Mouse (Mus musculus): ENCODE results near the gene Popdc2. TPM values are rescaled to one million over a fixed set of nuclear protein-coding genes. Genes with fewer than 3 reads are reported as not detected.

Popdc2 gene
- total RNA-seq, 2 experiments from 2014 or later, result 6.2 to 26.5 TPM

DNA sequence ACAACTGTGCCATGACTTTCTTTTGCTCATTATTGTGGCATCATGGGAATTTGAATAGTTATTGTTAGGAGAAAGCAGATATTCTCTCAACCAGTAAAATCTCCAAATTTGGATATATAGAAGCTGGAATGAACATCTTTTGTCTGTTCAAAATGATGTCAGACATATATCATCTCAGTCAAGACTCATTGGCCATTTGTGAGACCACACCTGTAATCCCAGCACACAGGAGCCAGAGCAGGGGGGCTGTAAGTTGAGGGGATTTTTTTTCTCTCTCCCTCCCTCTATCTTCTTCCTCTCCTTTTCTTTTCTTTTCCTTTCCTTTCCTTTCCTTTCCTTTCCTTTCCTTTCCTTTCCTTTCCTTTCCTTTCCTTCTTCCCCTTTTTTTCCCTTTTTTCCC lies 9.2 kb upstream of the Popdc2 start:
- no peak for ATAC-seq (replicated peaks; ENCODE audit: low FRiP score, poor library complexity, severe bottlenecking)

DNA sequence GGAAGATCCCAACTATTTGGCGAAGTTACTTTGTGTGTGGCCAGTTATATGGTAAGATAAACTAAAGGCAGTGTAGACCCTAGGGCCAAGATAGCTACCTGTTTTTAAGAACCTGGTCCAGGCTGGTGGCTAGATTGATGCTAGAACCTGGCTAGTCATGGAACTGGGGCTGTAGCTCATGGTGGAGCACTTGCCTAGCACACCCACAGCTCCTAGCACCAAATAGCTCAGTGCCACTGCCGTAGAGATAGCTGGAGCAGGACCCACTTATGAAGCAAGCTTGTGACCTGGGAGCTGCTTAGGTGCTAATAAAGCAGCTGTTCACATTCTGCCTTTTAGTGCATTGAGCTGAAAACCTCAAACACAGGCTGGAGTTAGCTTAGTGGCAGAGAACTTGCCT lies 8.4 kb upstream of the Popdc2 start:
- ATAC-seq (replicated peaks; ENCODE audit: low FRiP score, poor library complexity, severe bottlenecking), result 0 out of 2 replicates have a peak, but pooled peaks have one; percentile 45

DNA sequence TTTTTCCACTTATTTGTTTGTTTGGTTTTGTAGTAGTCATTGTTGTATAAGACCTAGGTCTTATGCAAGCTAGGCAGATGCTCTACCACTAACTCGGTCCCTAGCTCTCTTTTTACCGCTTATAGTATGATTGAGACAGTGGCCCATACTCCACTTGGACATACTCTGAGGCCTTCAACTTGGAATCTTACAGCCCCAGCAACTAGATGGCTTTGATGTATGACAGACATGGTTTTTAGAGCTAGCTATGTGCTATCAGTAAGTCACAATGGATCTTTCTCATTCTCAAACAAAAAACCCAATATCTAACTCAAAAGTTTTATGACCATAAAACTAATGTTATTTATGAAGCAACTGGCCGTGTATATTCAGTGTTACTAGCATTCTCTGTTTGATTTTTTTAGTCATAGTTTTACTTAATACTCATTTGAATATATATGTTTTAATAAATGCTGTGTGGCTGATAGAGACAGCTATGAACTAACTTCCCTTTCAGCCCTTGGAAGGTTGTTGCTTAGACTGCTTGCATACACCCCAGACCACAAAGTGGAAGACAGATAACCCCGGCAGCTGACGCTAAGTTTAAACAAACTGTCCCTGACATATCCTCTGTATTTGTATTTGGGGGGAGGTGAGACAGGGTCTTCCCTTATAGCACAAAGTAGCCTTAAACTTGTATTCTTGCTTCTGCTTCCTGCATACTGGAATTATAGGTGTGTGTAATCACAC lies 7.7 kb upstream of the Popdc2 start:
- ATAC-seq (replicated peaks; ENCODE audit: low FRiP score, poor library complexity, severe bottlenecking), result no peak

DNA sequence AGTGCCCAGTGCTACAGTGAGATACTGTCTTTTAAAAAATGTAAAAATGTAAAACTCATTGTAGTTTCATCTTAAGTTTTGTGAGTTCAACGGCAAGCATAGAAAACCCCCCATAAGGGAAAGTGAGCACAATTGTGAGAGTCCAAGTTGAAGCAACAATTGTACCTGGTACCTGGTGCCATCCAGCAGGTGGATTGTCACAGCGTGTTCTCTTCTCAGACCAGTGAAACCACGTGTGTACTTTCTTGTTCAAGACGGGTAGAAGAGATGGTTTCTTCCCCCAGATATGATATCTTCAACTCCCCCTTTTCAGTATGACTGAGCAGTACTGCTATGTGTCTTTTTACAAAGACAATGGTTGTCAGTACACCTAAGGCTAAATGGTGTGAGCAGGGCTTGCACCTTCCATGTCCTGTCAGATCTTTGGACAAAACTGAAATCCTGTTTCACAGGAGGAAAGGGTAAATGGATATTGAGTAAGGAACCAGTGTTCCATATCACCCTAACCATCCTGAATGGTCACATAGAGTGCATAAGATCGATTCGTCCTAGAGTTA lies 3.7 kb upstream of the Popdc2 start:
- no peak for ATAC-seq (replicated peaks; ENCODE audit: low FRiP score, poor library complexity, severe bottlenecking)

DNA sequence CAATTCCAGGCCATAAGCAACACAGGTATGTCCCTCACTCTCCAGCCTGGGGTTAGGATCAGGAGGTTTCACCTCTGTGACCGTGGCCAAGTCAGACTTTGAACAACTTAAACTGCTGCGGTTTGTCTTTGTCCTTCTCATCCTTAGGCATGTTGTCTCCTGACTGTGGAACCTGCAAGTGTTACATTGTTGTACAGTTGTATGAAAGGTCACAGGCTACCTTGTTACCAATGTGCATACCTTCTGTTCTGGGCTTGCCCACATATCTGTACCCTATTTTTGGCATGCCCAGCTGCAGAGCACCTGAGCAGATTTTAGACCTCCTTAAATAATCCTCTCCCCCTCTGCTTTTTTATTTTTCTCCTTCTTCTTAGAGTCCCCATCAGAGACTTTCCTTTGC lies 2.8 kb upstream of the Popdc2 start:
- ATAC-seq (replicated peaks; ENCODE audit: low FRiP score, poor library complexity, severe bottlenecking), result no peak

DNA sequence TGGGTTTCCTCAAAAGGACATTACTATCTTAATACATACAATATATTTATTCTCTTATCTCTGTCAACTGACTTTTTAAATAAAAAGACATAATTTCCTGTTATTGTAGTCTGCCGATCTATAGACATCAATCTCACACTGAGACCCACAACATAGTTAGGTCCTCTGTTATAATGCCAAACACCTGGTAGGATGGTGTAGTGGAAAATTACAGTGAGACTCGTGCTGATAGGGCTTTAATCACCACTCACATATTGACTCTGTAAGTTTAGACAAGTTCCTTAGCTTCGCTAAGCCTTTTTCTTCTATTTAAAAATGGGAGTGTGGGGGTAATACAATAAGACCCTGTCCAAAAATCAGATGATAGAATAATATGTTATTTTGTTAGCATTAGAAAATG lies 2.2 kb upstream of the Popdc2 start:
- ATAC-seq (replicated peaks; ENCODE audit: low FRiP score, poor library complexity, severe bottlenecking), result no peak

DNA sequence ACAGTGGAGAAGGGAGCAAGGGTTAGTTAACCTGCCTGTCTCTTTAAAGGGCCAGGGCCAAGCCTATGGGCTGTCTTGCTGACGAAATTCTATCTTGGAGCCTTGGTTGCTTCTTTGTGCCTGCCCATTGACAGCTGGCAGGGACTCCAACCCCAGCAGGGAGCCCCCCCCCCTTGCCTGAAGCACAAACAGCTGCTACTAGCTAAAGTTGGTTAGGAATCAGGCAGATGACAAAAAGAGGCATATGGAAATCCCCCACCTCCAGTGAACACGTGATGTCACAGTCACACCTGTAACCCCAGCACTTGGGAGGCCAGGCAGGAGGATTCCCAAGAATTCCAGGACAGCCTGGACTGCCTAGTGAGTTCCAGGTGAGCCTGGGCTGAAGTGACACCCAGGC lies 1.7 kb upstream of the Popdc2 start:
- no peak for ATAC-seq (replicated peaks; ENCODE audit: low FRiP score, poor library complexity, severe bottlenecking)

DNA sequence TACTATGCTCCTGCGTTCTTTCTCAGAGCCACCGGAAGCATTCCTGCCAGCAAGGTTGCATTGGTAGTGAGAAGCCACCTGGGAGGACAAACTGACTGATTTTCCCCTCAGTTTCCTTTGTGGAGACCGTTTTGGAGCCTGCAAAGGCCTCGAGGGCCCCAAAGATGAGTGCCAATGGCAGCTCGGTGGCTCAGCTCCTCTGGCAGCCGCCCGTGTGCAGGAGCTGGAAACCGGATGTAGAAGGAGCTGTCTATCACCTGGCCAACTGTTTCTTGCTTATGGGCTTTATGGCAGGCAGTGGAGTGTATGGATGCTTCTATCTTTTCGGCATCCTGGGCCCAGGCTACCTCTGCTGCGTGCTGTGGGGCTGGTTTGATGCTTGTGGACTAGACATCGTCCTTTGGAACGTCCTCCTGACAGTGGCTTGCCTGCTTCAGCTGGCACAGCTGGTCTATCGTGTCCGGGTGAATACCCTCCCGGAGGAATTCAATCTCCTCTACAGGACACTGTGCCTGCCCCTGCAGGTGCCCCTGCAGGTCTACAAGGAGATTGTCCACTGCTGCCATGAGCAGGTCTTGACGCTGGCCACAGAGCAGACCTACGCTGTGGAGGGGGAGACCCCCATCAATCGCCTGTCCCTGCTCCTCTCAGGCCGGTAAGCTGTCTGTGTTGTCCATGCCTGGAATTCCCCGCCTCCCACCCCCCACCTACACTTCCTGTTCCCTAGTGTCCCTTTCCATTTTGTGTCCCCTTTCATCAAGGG lies 665 bp downstream of the Popdc2 start:
- no peak for ATAC-seq (replicated peaks; ENCODE audit: low FRiP score, poor library complexity, severe bottlenecking)

DNA sequence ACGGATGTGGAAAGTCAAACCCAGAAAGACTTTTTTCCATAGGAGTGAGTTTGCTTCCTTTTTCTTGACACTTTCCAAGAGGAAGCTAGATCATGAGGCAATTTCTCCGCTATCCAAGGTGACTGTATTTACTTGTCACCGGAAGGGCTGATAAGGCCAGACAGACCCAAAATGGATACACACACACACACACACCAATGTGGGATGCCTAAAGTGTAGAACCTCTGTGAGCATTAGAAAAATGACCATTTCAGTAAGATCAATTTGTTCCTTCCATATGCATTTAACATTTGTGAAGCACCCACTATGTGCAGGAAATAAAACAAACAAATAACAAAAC lies 1.2 kb downstream of the Popdc2 start:
- no peak for ATAC-seq (replicated peaks; ENCODE audit: low FRiP score, poor library complexity, severe bottlenecking)

DNA sequence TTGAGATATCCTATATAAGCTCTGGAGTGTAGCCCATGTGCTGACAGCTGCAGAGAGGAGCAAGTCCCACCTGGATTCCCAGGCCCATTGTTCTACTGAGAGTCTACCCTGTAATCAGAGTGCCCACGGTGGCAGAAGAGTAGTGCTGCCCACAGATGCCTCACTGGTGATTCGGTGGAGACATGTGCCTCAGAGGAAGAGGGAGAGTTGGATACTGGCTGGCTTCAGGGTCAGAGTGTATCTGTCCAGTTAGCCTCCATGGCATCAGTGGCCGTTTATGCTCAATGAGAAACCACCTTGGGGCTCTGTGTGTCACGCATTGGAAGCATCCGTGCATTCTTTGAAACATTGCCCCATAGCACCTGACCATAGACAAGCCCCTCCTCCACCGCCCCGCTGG lies 1.6 kb downstream of the Popdc2 start:
- ATAC-seq (replicated peaks; ENCODE audit: low FRiP score, poor library complexity, severe bottlenecking), result 0 out of 2 replicates have a peak, but pooled peaks have one; percentile 14

DNA sequence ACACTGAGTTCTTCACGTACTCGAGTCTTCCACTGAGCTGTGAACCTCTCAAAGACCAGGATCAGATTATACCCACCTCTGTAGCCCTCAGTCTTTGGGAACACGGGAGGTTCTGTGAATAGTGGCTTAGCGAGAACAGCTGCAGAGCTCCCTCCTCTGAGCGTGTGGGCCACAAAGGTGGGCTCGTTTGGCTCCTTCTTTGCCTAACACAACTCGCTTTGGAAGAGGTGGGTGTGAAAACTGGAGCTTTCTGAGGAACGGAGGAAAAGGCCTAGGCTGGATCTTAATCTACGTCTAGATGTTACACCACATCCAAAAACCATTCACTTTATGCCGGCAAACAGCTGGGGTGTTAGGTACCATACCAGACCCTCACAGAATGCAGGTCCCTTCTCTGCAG lies 3.4 kb downstream of the Popdc2 start:
- no peak for ATAC-seq (replicated peaks; ENCODE audit: low FRiP score, poor library complexity, severe bottlenecking)

DNA sequence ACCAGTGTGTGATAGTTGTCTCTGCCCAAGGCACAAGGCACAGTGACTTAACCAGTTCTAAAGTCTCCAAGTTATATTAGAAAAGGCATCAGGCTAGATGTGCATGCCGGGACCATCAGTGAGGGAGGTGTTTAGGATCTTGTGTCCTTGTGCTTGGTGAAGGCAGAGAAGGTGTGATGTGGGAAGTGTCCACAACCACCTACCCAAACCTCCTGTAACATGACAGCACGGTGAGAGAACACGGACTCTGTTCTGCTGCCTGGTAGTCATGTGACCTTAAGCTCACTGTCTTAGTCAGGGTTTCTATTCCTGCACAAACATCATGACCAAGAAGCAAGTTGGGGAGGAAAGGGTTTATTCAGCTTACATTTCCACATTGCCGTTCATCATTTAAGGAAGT lies 4.2 kb downstream of the Popdc2 start:
- ATAC-seq (replicated peaks; ENCODE audit: low FRiP score, poor library complexity, severe bottlenecking), result no peak

DNA sequence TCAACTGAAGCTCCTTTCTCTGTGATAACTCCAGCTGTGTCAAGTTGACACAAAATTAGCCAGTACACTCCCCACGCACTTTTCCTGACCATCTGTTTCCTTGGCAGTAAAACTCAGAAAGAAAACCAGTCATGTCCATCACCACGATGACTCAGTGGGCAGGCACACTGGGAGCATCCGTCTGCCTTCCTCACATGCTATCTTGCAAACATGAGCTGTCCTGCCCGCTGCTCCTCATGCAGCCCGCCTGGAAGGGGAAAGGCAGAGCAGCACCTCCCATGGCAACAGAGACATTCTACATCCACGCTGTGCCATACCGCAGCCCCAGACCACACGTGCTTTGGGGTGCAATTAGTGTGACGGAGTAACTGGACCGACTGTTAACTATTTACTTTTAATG lies 6.3 kb downstream of the Popdc2 start:
- ATAC-seq (replicated peaks; ENCODE audit: low FRiP score, poor library complexity, severe bottlenecking), result no peak

DNA sequence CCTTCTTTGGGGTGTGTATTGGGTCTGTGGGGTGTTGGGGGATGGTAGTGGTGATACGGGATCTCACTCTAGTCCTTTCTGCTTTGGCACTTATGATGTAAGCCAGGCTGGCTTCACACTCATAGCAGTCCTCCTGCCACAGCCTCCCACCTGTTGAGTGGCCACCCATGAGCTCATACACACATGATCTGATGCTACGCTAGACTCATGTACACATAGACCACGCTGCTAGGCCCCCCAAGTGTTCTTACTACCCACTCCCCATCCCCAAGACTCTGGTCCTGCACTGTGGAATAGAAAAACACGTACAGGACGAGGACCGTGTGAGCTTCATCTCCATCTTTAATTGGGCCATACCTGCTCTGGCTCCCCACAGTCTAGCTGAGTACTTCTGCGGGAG lies 7.0 kb downstream of the Popdc2 start:
- no peak for ATAC-seq (replicated peaks; ENCODE audit: low FRiP score, poor library complexity, severe bottlenecking)

DNA sequence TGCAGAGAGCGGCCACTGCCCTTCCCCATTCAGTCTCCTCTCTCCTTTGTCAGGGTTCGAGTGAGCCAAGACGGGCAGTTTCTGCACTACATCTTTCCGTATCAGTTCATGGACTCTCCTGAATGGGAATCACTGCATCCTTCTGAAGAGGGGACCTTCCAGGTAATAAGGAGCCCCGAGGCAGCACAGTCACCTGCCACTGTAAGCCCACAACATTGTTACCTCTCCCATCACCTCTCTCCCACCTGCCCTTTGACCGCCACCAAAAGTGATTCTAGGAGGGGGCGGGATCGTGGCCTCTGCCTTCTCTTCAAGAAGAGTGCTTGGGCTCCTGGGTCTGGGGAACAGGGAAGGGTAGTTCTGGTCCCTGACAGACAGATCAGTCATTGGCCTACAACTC lies 7.4 kb downstream of the Popdc2 start:
- ATAC-seq (replicated peaks; ENCODE audit: low FRiP score, poor library complexity, severe bottlenecking), result no peak

DNA sequence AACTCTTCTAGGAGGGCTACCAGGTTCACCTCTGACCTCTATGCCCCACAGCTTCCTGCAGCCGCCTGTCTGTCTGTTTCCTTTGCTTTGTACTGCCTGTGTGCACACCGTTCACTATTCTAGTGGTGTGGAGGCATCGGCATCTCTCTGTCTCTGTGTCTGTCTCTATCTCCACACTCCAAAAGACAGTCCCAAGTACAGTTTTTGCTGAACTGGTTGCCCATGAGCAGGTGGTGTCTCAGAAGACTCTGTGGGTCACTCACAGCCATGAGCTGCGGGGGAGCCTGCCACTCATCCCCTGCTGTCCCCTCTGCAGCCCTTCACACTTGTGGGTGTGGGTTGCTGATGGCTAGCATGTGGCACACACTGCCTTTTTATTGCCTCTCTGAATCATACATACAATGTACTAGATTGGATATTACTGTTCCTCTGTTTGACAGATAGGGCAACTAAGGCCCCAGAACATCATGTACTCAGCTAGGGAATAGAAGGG lies 8.0 kb downstream of the Popdc2 start:
- no peak for ATAC-seq (replicated peaks; ENCODE audit: low FRiP score, poor library complexity, severe bottlenecking)

DNA sequence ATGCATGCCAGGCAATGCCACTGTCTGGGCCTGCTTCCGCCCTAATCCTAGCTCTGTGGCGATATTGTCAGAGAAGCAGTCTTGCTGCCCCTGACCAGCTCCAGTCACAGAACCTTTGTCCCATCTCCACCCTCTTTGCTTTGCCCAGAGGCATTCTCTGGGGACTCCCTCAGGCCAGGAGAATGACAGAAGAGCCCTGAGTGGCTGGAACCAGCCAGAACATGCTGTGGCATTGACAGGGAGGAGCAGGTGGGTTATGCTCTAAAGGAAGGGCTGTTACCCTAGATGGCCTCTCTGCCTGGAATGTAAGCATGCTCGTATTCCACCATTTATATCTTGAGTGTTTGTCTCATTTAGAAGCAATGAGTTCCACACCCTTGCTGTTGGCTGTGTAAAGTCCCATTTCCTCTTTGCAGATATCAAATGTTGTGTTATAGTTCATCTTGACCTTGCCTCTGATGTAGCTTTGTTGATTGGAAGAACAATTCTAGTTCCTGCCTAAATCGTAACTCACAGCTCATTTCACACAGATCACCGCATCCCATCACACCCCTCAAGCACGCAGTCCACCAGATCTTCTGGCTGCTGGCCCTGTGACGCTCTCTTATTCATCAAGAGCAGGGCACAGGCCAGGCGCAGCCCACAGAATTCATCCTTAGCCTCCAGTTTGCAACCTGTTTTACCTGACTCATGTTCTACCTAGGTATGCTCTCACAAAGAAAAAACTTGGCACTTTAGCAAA lies 8.8 kb downstream of the Popdc2 start:
- ATAC-seq (replicated peaks; ENCODE audit: low FRiP score, poor library complexity, severe bottlenecking), result no peak

DNA sequence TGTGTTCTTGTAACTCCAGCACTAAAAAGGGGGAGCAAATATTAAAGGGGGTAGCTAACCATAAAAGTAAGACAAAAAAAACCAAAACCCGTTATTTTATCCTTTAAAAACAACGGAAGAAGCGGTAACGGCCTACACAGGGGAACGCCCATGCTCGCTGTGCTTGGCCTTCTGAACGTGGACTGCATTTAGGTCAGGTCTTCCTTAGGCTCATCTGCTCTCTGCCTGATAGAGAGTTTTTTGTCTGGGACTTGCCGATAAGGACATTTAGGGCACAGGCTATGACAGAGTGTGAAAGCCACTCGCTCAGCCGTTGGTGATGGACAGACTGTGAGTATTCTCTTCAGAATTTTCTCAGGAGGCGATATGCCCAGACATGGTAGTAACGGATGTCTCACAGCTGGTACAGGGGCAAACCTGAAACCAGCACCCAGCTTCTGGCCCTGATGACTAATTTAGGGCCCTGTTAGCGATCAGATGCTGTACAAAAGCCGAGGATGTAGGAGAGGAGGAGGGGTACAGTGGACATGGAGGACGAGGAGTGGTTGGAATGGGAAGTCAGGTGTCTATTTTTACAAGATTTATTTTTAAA lies 9.8 kb downstream of the Popdc2 start:
- ATAC-seq (replicated peaks; ENCODE audit: low FRiP score, poor library complexity, severe bottlenecking), result peak; percentile 85

DNA sequence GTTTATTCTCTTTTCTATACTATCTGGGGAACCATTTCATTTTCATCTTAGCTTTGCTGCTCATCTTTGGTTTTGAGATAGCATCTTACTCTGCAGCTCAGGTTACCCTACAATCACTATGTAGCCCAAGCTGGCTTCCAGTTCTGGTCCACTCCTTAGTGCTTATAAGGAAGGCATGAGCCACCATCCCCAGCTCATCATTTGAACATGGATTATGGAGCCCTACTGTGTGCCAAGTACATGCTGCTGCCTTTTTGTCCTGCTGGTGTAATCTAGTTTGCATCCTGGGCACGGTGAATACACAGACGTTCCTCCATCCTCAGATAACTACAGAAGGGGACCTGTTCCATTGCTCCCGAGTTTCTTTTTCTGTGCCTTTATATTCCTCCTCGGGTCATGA lies 10.9 kb downstream of the Popdc2 start:
- no peak for ATAC-seq (replicated peaks; ENCODE audit: low FRiP score, poor library complexity, severe bottlenecking)

DNA sequence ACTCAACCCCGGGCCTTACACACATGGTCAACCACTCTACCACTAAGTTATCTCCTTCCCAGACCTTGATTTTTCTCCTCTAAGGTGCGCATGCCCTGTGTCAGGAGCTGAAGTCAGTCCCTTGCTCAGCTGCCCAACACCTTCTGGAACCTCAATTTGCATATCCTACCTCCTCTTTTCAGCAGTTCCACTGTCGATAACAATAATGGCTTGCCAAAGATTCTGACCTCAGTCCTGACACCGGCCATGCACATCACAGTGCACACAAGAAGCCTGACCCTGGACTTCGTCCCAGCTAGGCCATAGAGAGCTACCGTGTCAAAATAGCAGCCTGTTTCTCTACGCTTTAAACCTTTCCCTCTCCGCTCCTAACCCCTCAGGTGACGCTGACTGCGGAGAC lies 11.4 kb downstream of the Popdc2 start:
- no peak for ATAC-seq (replicated peaks; ENCODE audit: low FRiP score, poor library complexity, severe bottlenecking)
